Mouse (Mus musculus) intestine, embryonic 16.5 days (tissue): ENCODE data around the gene Mtnr1a. TPM values are rescaled to one million over a fixed set of nuclear protein-coding genes. Genes with fewer than 3 reads are reported as not detected.

Source experiments
- ATAC-seq: fragments of 200-750 bp; cut with Nextera tagmentation; 2 replicates; pipeline ENCODE4 v1.8.0; 2017; ENCODE audit warnings: moderate TSS enrichment, moderate library complexity
- H3K27ac ChIP-seq: fragments of 300-500 bp; sonication (generic); 2 replicates; pipeline ENCODE4 v1.5.1; 2014; ENCODE audit warnings: mild to moderate bottlenecking, low read length
- H3K27me3 ChIP-seq: fragments of 300-500 bp; sonication (generic); replicated peaks from 2 replicates; pipeline ENCODE4 v1.6.1; 2014; ENCODE audit warnings: low read length, control low read depth, mixed read lengths; ENCODE audit not compliant: control insufficient read depth, insufficient read depth
- H3K36me3 ChIP-seq: fragments of 300-500 bp; sonication (generic); 2 replicates; pipeline ENCODE4 v1.6.1; 2014; ENCODE audit warnings: low read length, control low read depth; ENCODE audit not compliant: control insufficient read depth, insufficient read depth
- H3K4me1 ChIP-seq: fragments of 300-500 bp; sonication (generic); 2 replicates; pipeline ENCODE4 v1.6.1; 2014; ENCODE audit warnings: low read length, control low read depth, mixed read lengths; ENCODE audit not compliant: control insufficient read depth, insufficient read depth
- H3K4me2 ChIP-seq: fragments of 300-500 bp; sonication (generic); 2 replicates; pipeline ENCODE4 v1.6.1; 2014; ENCODE audit warnings: low read depth, low read length, control low read depth
- H3K4me3 ChIP-seq: fragments of 300-500 bp; sonication (generic); 2 replicates; pipeline ENCODE4 v1.5.1; 2014; ENCODE audit warnings: mild to moderate bottlenecking, low read length
- H3K9ac ChIP-seq: fragments of 300-500 bp; sonication (generic); 2 replicates; pipeline ENCODE4 v1.6.1; 2014; ENCODE audit warnings: low read depth, low read length
- H3K9me3 ChIP-seq: fragments of 300-500 bp; sonication (generic); 2 replicates; pipeline ENCODE4 v1.6.1; 2016; ENCODE audit warnings: low read length, control low read depth; ENCODE audit not compliant: control insufficient read depth
- WGBS: fragments of 180-500 bp; shearing (Covaris S2); extraction: QIAGEN DNeasy Blood & Tissue Kit; methylation state at CpG from one replicate; pipeline ENCODE4 v1.1.7; 2014; 5-methylcytosine and 5-hydroxymethylcytosine counted together
- polyA plus RNA-seq: library from polyadenylated mRNA; unstranded; fragments of >200 nt; fragmentation: Nextera tagmentation; extraction: Ambion mirVana; gene quantifications from 2 replicates; pipeline ENCODE4 v1.2.1, GENCODE M21; 2015

Gene Mtnr1a
- polyA plus RNA-seq, 1 experiment from 2014 or later = 0.49 TPM

DNA sequence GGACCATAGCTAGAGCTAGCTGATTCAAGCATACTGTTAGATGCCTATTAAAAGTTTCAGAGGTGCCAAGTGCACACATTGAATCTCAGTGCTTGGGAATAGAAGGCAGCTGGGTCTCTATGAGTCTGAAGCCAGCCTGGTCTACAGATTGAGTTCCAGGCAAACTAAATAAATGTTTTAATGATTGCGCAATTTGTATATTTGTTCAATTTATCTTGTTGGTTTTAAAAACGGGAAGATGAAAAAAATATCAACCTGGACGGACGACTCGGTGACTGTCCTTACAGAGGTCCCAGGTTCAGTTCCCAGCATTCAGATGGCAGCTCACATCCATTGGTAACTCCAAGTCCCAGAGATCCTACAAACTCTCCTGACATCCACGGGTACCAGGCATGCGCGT lies 2.0 kb downstream of the Mtnr1a start:
- ATAC-seq = no peak
- Histone ChIP-seq H3K4me1 (no peaks in the 10 kb centered on the region), H3K27ac (no peak overlapping the region), H3K27me3 (no peaks in the 10 kb centered on the region), H3K9me3 (no peaks in the 10 kb centered on the region), H3K4me3 (no peak overlapping the region), H3K36me3 (no peaks in the 10 kb centered on the region), H3K4me2 (no peak overlapping the region), H3K9ac (no peak overlapping the region)
- WGBS = 86% methylated on average over 8 of the region's 8 CpGs

DNA sequence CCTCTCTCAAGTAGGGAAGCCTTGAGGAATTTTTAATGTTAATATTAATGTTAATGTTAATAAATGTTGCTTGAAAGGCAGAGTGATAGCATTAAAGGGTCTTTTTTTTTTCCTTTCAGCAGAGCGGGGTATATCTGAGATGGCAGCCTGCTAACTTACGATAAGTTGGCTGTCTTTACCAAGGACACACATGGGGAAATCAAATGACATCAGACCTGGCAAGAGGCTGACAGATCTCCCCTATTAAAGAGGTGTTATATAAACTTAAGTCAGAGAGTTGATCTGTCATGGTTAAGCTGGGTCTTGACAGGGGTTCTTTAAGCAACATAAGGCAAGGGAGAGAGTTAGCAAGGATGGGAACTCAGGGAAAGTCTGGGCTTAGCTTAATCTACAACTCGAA lies 11.9 kb downstream of the Mtnr1a start:
- Histone ChIP-seq H3K36me3 (no peaks in the 10 kb centered on the region), H3K27me3 (no peaks in the 10 kb centered on the region), H3K9me3 (no peaks in the 10 kb centered on the region), H3K4me1 (no peaks in the 10 kb centered on the region), H3K4me2 (no peak overlapping the region), H3K27ac (no peak overlapping the region), H3K4me3 (no peak overlapping the region), H3K9ac (no peak overlapping the region)
- WGBS = 75% methylated on average over 3 of the region's 3 CpGs
- ATAC-seq = no peak

DNA sequence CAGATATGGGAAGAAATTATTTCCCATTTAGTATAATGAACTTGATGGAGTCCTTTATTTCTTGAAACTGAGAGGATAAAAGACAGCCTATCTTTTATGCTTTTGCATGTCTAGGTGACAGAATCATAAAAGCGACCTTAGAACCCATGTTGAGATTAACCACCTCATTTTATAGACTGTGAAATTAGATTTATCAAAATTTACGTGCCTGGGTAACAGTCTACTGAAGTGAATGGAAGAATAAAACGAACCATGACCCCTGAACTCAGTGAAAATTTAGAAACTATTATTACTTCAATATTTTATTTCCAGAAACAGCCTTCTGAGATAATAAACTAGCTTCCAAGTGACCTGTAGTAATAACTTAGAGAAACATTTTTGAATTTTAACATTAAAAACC lies 24.7 kb downstream of the Mtnr1a start:
- peak; percentile 86 for ATAC-seq
- Histone ChIP-seq H3K9ac (no peak overlapping the region), H3K4me1 (no peaks in the 10 kb centered on the region), H3K4me2 (no peak overlapping the region), H3K27ac (no peak overlapping the region), H3K9me3 (no peaks in the 10 kb centered on the region), H3K4me3 (no peak overlapping the region), H3K27me3 (no peaks in the 10 kb centered on the region), H3K36me3 (no peaks in the 10 kb centered on the region)
- 58% methylated on average over 3 of the region's 3 CpGs for WGBS

DNA sequence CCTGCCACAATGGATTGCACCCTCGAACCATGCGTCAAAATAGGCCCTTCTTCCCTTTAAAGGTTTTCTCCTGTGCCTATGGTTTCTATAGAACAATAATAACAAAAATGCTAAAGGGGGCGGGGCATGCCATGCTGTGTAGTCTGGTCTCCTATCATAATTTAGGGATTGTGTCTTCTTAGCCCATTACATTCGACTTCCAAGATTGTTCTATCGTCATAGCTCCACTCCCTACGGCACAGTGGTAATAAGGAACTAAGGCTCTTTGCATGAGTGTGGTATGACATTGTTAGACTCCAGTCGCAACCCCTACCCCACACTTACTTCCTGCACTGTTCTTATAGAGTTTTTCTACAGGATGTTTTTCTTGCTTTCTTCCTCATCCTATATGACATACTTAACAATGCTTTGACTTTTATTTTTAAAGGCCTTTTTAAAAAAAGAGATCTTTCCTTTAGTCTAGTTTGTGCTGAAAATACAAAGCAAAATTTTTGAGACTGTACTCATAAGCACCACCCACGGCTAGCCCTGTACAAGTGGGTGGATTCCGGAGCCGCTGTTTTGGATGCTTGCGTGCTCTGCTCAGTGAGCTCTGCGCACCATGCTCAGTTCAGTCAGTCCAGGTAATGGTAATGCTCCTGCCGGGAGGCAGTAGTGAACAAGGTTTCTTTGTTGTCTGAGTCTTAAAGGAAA lies 40.6 kb downstream of the Mtnr1a start:
- no peak overlapping the region for H3K9ac ChIP-seq
- WGBS = 22% methylated on average over 13 of the region's 13 CpGs
- peak; percentile 80 for ATAC-seq
- no peaks in the 10 kb centered on the region for H3K9me3 ChIP-seq
- H3K27me3 ChIP-seq = peaks cover 4% of the 10 kb centered on the region; the same call in 1 of the 2 replicates
- no peaks in the 10 kb centered on the region for H3K36me3 ChIP-seq
- peak overlapping the region; percentile 36 for H3K4me3 ChIP-seq
- H3K27ac ChIP-seq = no peak overlapping the region
- H3K4me1 ChIP-seq = peaks cover 10% of the 10 kb centered on the region
- peak overlapping the region; percentile 63 for H3K4me2 ChIP-seq

DNA sequence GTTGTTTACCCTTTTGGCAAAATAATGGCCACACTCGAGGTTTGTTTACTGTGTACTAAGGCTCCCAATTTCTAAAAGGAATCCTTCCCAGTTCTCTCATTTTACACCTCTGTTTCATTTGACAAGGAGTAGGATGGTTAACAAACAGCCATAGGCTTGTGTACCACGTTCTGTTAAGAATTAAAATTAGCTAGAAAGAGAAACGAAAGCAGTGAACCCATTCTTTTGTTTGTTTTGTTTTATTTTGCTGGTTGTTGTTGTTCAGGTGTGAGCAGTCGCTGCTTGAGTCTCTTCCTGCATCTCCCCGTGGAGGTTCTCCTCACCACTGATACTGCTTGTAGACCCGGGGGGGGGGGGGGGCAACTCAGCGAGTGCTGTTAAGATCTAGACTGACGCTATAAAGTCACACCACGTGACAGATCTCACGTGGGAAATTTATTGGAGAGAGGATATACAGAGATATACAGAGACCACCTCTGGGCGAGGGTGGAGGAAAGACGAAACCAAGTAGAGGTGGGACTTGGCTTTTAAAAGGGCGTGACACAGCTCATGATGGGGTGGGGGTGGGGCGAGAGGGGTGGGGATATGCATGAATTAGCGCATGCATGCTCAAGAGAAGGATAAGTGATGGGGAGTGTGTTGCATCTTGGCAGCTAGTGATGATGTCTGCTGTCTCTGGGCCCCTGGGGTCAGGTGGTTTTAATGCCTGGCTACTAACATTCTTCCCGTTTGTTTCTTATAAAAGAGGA lies 41.3 kb downstream of the Mtnr1a start:
- Histone ChIP-seq H3K9me3 (no peaks in the 10 kb centered on the region), H3K27ac (no peak overlapping the region), H3K4me1 (peaks cover 10% of the 10 kb centered on the region), H3K27me3 (peaks cover 4% of the 10 kb centered on the region; the same call in 1 of the 2 replicates), H3K9ac (no peak overlapping the region), H3K4me3 (peak overlapping the region; percentile 36), H3K4me2 (peak overlapping the region; percentile 63), H3K36me3 (no peaks in the 10 kb centered on the region)
- 6% methylated on average over 16 of the region's 16 CpGs for WGBS
- peak; percentile 55; the same call in 1 of the 2 replicates for ATAC-seq

DNA sequence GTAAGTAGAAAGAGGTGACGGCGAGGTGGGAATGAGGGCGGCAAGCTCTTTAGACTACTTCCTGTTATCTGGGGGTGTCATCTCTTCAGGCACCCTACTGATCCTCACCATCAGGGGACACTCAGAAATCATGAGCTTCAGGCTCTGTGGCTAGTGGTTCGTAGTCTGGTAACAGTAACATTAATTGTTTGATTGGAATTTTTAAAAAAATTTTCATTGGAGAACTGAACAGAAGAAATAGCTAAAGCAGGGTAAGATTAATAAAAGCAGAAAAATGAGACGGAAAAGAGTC lies 41.8 kb downstream of the Mtnr1a start:
- Histone ChIP-seq H3K4me2 (no peak overlapping the region; the same call in 1 of the 2 replicates), H3K4me3 (no peak overlapping the region), H3K9ac (no peak overlapping the region), H3K9me3 (no peaks in the 10 kb centered on the region), H3K4me1 (peaks cover 10% of the 10 kb centered on the region), H3K27ac (no peak overlapping the region), H3K36me3 (no peaks in the 10 kb centered on the region), H3K27me3 (peaks cover 4% of the 10 kb centered on the region; the same call in 1 of the 2 replicates)
- WGBS = 40% methylated on average over 5 of the region's 5 CpGs
- no peak for ATAC-seq

DNA sequence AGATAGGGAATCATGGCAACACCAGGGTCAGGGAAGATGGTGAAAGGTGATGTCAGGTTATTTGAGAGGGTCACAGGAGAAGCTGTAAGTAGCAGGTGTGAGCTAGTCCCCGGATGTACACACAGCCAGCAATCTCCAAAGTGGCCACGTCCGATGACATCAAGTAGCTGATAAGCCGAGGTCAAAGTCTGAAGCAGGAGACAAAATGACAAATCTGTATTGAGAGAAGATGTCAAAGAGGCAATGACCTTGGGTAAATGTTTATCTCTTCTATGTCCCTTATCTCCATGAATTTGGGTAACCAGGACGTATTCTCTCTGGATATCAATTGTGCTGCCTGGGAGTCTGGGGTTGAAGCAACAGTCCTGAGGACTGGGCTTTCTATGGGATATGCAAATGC lies 42.9 kb downstream of the Mtnr1a start:
- H3K4me1 ChIP-seq = peaks cover 10% of the 10 kb centered on the region
- WGBS = 56% methylated on average over 5 of the region's 5 CpGs

DNA sequence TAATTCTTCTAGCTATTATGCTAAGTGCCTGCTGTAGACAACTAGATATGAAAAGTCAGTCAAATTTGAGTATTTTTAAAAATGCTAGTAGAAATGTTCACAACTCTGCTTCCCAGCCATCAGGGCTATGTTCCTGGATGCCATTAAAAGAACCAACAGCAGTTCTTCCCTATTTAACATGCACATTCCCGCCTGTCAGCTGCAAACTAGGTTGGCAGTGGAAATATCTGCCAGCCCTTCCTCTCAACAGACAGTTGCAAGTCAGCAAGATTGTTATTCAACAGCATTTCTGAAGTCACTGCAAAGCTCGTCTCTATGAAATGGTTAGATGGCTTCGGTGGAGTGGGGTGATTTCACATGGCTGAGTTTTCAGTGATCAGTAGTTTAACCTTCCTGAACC lies 48.7 kb downstream of the Mtnr1a start:
- H3K9ac ChIP-seq = no peak overlapping the region
- 83% methylated on average over 3 of the region's 3 CpGs for WGBS
- no peak overlapping the region for H3K4me2 ChIP-seq
- H3K9me3 ChIP-seq = no peaks in the 10 kb centered on the region
- no peak overlapping the region for H3K4me3 ChIP-seq
- no peak overlapping the region for H3K27ac ChIP-seq
- H3K4me1 ChIP-seq = no peaks in the 10 kb centered on the region
- no peaks in the 10 kb centered on the region for H3K36me3 ChIP-seq
- ATAC-seq = no peak
- H3K27me3 ChIP-seq = no peaks in the 10 kb centered on the region

More for the DNA sequence above, 42.9 kb downstream of the Mtnr1a start:
- Histone ChIP-seq H3K27me3 (peaks cover 4% of the 10 kb centered on the region; the same call in 1 of the 2 replicates), H3K4me3 (no peak overlapping the region), H3K9ac (no peak overlapping the region), H3K4me2 (no peak overlapping the region), H3K36me3 (no peaks in the 10 kb centered on the region), H3K27ac (no peak overlapping the region), H3K9me3 (no peaks in the 10 kb centered on the region)
- ATAC-seq = no peak

DNA sequence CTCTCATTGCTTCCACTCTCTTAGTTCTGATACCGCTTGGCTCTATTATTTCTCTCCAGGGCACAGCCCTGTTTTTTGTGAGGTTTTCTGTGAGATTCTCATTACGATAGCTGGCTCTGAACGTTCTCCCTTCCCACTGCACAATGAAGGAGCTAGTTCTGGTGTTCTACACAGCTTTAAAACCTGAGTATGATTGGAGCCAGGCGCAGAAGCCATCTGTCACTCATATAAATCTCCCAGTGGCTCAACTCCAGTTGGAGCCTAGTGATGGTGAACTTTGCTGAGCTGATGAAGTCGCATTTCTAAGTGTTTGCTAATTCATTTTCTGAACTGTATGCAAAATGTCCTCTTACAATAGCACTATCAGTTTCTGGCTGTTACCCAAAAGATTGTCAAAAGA lies 56.7 kb downstream of the Mtnr1a start:
- Histone ChIP-seq H3K4me3 (no peak overlapping the region), H3K9me3 (no peaks in the 10 kb centered on the region), H3K27me3 (no peaks in the 10 kb centered on the region), H3K9ac (no peak overlapping the region), H3K4me2 (no peak overlapping the region), H3K36me3 (no peaks in the 10 kb centered on the region), H3K27ac (no peak overlapping the region), H3K4me1 (no peaks in the 10 kb centered on the region)
- no peak for ATAC-seq
- WGBS = 58% methylated on average over 5 of the region's 5 CpGs
